Mouse (Mus musculus) intestine, embryonic 16.5 days (tissue): ENCODE measurements around the gene Nemp1. TPM values are rescaled to one million over a fixed set of nuclear protein-coding genes. Genes with fewer than 3 reads are reported as not detected.

Experiments
- ATAC-seq: fragments of 200-750 bp; cut with Nextera tagmentation; 2 replicates; pipeline ENCODE4 v1.8.0; 2017; ENCODE audit warnings: moderate TSS enrichment, moderate library complexity
- H3K27ac ChIP-seq: fragments of 300-500 bp; sonication (generic); 2 replicates; pipeline ENCODE4 v1.5.1; 2014; ENCODE audit warnings: mild to moderate bottlenecking, low read length
- H3K27me3 ChIP-seq: fragments of 300-500 bp; sonication (generic); replicated peaks from 2 replicates; pipeline ENCODE4 v1.6.1; 2014; ENCODE audit warnings: low read length, control low read depth, mixed read lengths; ENCODE audit not compliant: control insufficient read depth, insufficient read depth
- H3K36me3 ChIP-seq: fragments of 300-500 bp; sonication (generic); 2 replicates; pipeline ENCODE4 v1.6.1; 2014; ENCODE audit warnings: low read length, control low read depth; ENCODE audit not compliant: control insufficient read depth, insufficient read depth
- H3K4me1 ChIP-seq: fragments of 300-500 bp; sonication (generic); 2 replicates; pipeline ENCODE4 v1.6.1; 2014; ENCODE audit warnings: low read length, control low read depth, mixed read lengths; ENCODE audit not compliant: control insufficient read depth, insufficient read depth
- H3K4me2 ChIP-seq: fragments of 300-500 bp; sonication (generic); 2 replicates; pipeline ENCODE4 v1.6.1; 2014; ENCODE audit warnings: low read depth, low read length, control low read depth
- H3K4me3 ChIP-seq: fragments of 300-500 bp; sonication (generic); 2 replicates; pipeline ENCODE4 v1.5.1; 2014; ENCODE audit warnings: mild to moderate bottlenecking, low read length
- H3K9ac ChIP-seq: fragments of 300-500 bp; sonication (generic); 2 replicates; pipeline ENCODE4 v1.6.1; 2014; ENCODE audit warnings: low read depth, low read length
- H3K9me3 ChIP-seq: fragments of 300-500 bp; sonication (generic); 2 replicates; pipeline ENCODE4 v1.6.1; 2016; ENCODE audit warnings: low read length, control low read depth; ENCODE audit not compliant: control insufficient read depth
- WGBS: fragments of 180-500 bp; shearing (Covaris S2); extraction: QIAGEN DNeasy Blood & Tissue Kit; methylation state at CpG from one replicate; pipeline ENCODE4 v1.1.7; 2014; 5-methylcytosine and 5-hydroxymethylcytosine counted together
- polyA plus RNA-seq: library from polyadenylated mRNA; unstranded; fragments of >200 nt; fragmentation: Nextera tagmentation; extraction: Ambion mirVana; gene quantifications from 2 replicates; pipeline ENCODE4 v1.2.1, GENCODE M21; 2015

Nemp1 gene
- 4.8 and 5.9 TPM in 2 replicates for polyA plus RNA-seq

- ATAC-seq = peak; percentile 58
- H3K4me1 ChIP-seq = peaks cover 46% of the 10 kb centered on the region
- peak within 1 kb of the TSS; percentile 94 for H3K27ac ChIP-seq
Measured at GRCm38 (mm10) chr10:127666501-127667268, at the start of gene Nemp1. Gene Nemp1 (plus strand): TSS chr10:127666901.

GRCm38 (mm10) chr10:127617294-127617693, 49.4 kb upstream of the Nemp1 start:
- no peak overlapping the region for H3K27ac ChIP-seq

More at GRCm38 (mm10) chr10:127666501-127667268, at the start of gene Nemp1:
- Histone ChIP-seq H3K36me3 (no peaks in the 10 kb centered on the region), H3K4me2 (peak within 1 kb of the TSS; percentile 76), H3K9me3 (no peaks in the 10 kb centered on the region), H3K9ac (peak within 1 kb of the TSS; percentile 80), H3K27me3 (no peaks in the 10 kb centered on the region), H3K4me3 (peak within 1 kb of the TSS; percentile 66)
- WGBS = under 1% methylated on average over 64 of the region's 73 CpGs

GRCm38 (mm10) chr10:127618173-127618572, 48.5 kb upstream of the Nemp1 start:
- peak overlapping the region; percentile 78; the same call in 1 of the 2 replicates for H3K4me3 ChIP-seq
- H3K4me2 ChIP-seq = peak overlapping the region; percentile 91
- no peaks in the 10 kb centered on the region for H3K36me3 ChIP-seq
- peak overlapping the region; percentile 99 for H3K27ac ChIP-seq
- WGBS = 32% methylated on average over 6 of the region's 6 CpGs
- H3K9me3 ChIP-seq = no peaks in the 10 kb centered on the region
- H3K27me3 ChIP-seq = no peaks in the 10 kb centered on the region
- ATAC-seq = no peak
- H3K4me1 ChIP-seq = peaks cover 65% of the 10 kb centered on the region
- H3K9ac ChIP-seq = peak overlapping the region; percentile 87; the same call in 1 of the 2 replicates

More at GRCm38 (mm10) chr10:127617294-127617693, 49.4 kb upstream of the Nemp1 start:
- Histone ChIP-seq H3K4me1 (peaks cover 73% of the 10 kb centered on the region), H3K36me3 (peaks cover 3% of the 10 kb centered on the region; the same call in 1 of the 2 replicates), H3K4me3 (no peak overlapping the region), H3K9me3 (no peaks in the 10 kb centered on the region), H3K27me3 (no peaks in the 10 kb centered on the region), H3K4me2 (0 out of 2 replicates have a peak overlapping the region, but pooled peaks have one; percentile 6), H3K9ac (peak overlapping the region; percentile 25; the same call in 1 of the 2 replicates)
- 54% methylated on average over 4 of the region's 4 CpGs for WGBS
- ATAC-seq = no peak

GRCm38 (mm10) chr10:127619119-127619721, 47.5 kb upstream of the Nemp1 start:
- peak overlapping the region; percentile 91 for H3K4me2 ChIP-seq
- WGBS = 25% methylated on average over 8 of the region's 8 CpGs
- ATAC-seq = no peak

GRCm38 (mm10) chr10:127619941-127620405, 46.7 kb upstream of the Nemp1 start:
- 6% methylated on average over 12 of the region's 12 CpGs for WGBS
- Histone ChIP-seq H3K4me2 (peak overlapping the region; percentile 91), H3K4me1 (peaks cover 48% of the 10 kb centered on the region), H3K9ac (peak overlapping the region; percentile 87), H3K27me3 (no peaks in the 10 kb centered on the region), H3K36me3 (no peaks in the 10 kb centered on the region), H3K4me3 (peak overlapping the region; percentile 78), H3K9me3 (no peaks in the 10 kb centered on the region), H3K27ac (peak overlapping the region; percentile 99)
- ATAC-seq = peak; percentile 3; the same call in 1 of the 2 replicates

More at GRCm38 (mm10) chr10:127619119-127619721, 47.5 kb upstream of the Nemp1 start:
- Histone ChIP-seq H3K27me3 (no peaks in the 10 kb centered on the region), H3K9ac (peak overlapping the region; percentile 87), H3K4me1 (peaks cover 55% of the 10 kb centered on the region), H3K36me3 (no peaks in the 10 kb centered on the region), H3K4me3 (peak overlapping the region; percentile 78), H3K27ac (peak overlapping the region; percentile 99), H3K9me3 (no peaks in the 10 kb centered on the region)

- no peaks in the 10 kb centered on the region for H3K27me3 ChIP-seq
- no peaks in the 10 kb centered on the region for H3K36me3 ChIP-seq
- peak; percentile 60 for ATAC-seq
- H3K9ac ChIP-seq = peak within 1 kb of the TSS; percentile 87
- peak within 1 kb of the TSS; percentile 91 for H3K4me2 ChIP-seq
- peaks cover 41% of the 10 kb centered on the region for H3K4me1 ChIP-seq
- under 1% methylated on average over 28 of the region's 32 CpGs for WGBS
- no peaks in the 10 kb centered on the region for H3K9me3 ChIP-seq
- H3K4me3 ChIP-seq = peak within 1 kb of the TSS; percentile 78
- H3K27ac ChIP-seq = peak within 1 kb of the TSS; percentile 99
Measured at GRCm38 (mm10) chr10:127620406-127621190, 46.1 kb upstream of the Nemp1 start, which contains the start of gene Lrp1. Gene Lrp1 (minus strand): TSS chr10:127621148.

GRCm38 (mm10) chr10:127621191-127622056, 45.3 kb upstream of the Nemp1 start:
- Histone ChIP-seq H3K27me3 (no peaks in the 10 kb centered on the region), H3K9ac (peak overlapping the region; percentile 87), H3K27ac (peak overlapping the region; percentile 99), H3K4me1 (peaks cover 35% of the 10 kb centered on the region), H3K9me3 (no peaks in the 10 kb centered on the region; the same call in 1 of the 2 replicates), H3K4me3 (peak overlapping the region; percentile 78), H3K4me2 (peak overlapping the region; percentile 91), H3K36me3 (no peaks in the 10 kb centered on the region)
- peak; percentile 90 for ATAC-seq
- WGBS = under 1% methylated on average over 34 of the region's 39 CpGs

GRCm38 (mm10) chr10:127622057-127622392, 44.7 kb upstream of the Nemp1 start:
- peak overlapping the region; percentile 78 for H3K4me3 ChIP-seq
- ATAC-seq = peak; percentile 62
- H3K36me3 ChIP-seq = no peaks in the 10 kb centered on the region
- H3K27ac ChIP-seq = peak overlapping the region; percentile 99
- under 1% methylated on average over 13 of the region's 13 CpGs for WGBS
- H3K9ac ChIP-seq = peak overlapping the region; percentile 87
- H3K9me3 ChIP-seq = peaks cover 3% of the 10 kb centered on the region; the same call in 1 of the 2 replicates
- H3K4me1 ChIP-seq = peaks cover 31% of the 10 kb centered on the region
- peak overlapping the region; percentile 91 for H3K4me2 ChIP-seq
- no peaks in the 10 kb centered on the region for H3K27me3 ChIP-seq
